Mouse (Mus musculus) C2C12 (cell line): Measurements from ENCODE around the gene Snx29. TPM values are rescaled to one million over a fixed set of nuclear protein-coding genes. Genes with fewer than 3 reads are reported as not detected.
"Not testable (repeated sequence)": the region's sequence is repeated elsewhere in the genome, so short reads cannot be mapped to it uniquely, and the experiment has no call there.

Experiments
- H3K27me3 ChIP-seq: one replicate; pipeline ENCODE4 v1.6.1; 2011; ENCODE audit not compliant: control insufficient read depth, insufficient read depth, insufficient read length
- H3K36me3 ChIP-seq: one replicate; pipeline ENCODE4 v1.6.1; 2011; ENCODE audit not compliant: control insufficient read depth, insufficient read depth
- H3K4me3 ChIP-seq: one replicate; pipeline ENCODE4 v1.5.1; 2011; ENCODE audit warnings: mild to moderate bottlenecking, control low read depth; ENCODE audit not compliant: poor library complexity, insufficient read depth, severe bottlenecking
- H3K79me2 ChIP-seq: one replicate; pipeline ENCODE4 v1.6.1; 2011; ENCODE audit not compliant: control insufficient read depth, insufficient read depth
- H3K79me3 ChIP-seq: one replicate; pipeline ENCODE4 v1.6.1; 2011; ENCODE audit warnings: low read depth, control low read depth
- H3ac ChIP-seq: one replicate; pipeline ENCODE3; 2011; ENCODE audit warnings: low read depth; ENCODE audit not compliant: control insufficient read depth, insufficient read length
- CEBPB ChIP-seq: IDR thresholded peaks from one replicate; pipeline ENCODE4 v1.6.1; 2011; ENCODE audit warnings: low read depth, mild to moderate bottlenecking, control low read depth, moderate library complexity
- CTCF ChIP-seq: IDR thresholded peaks from one replicate; pipeline ENCODE4 v1.5.1; 2011; ENCODE audit not compliant: control insufficient read depth, insufficient read depth, insufficient read length
- FOSL1 ChIP-seq: IDR thresholded peaks from one replicate; pipeline ENCODE4 v1.8.0; 2011; ENCODE audit warnings: mild to moderate bottlenecking, low read length; ENCODE audit not compliant: poor library complexity, insufficient read depth, severe bottlenecking
- MAX ChIP-seq: IDR thresholded peaks from one replicate; pipeline ENCODE4 v1.6.1; 2011; ENCODE audit warnings: mild to moderate bottlenecking, control low read depth
- MYOD1 ChIP-seq: IDR thresholded peaks from one replicate; pipeline ENCODE4 v1.6.1; 2011; ENCODE audit warnings: low read depth; ENCODE audit not compliant: control insufficient read depth, insufficient read length
- MYOG ChIP-seq: IDR thresholded peaks from one replicate; pipeline ENCODE4 v1.6.1; 2011; ENCODE audit not compliant: control insufficient read depth, insufficient read length; ENCODE audit errors: extremely low read depth
- USF1 ChIP-seq: IDR thresholded peaks from one replicate; pipeline ENCODE4 v1.6.1; 2011; ENCODE audit warnings: low read depth, mild to moderate bottlenecking, control low read depth, moderate library complexity
- polyA plus RNA-seq: library from polyadenylated mRNA; unstranded; fragments of >200 nt; fragmentation: generic; extraction: Trizol; gene quantifications from one replicate; pipeline ENCODE4 v1.2.1, GENCODE M21; 2012; ENCODE audit warnings: missing spikeins

Gene Snx29
- polyA plus RNA-seq, 1 experiment: 0.62 TPM

- no peak for TF ChIP-seq CEBPB
- TF ChIP-seq USF1: no peak
- TF ChIP-seq MAX: no peak
Observed at GRCm38 (mm10) chr16:11420311-11421080, 97.8 kb downstream of the Snx29 start.

GRCm38 (mm10) chr16:11422165-11422564, 99.5 kb downstream of the Snx29 start:
- Histone ChIP-seq H3ac (no peak overlapping the region), H3K36me3 (no peaks in the 10 kb centered on the region), H3K27me3 (no peaks in the 10 kb centered on the region), H3K79me2 (no peaks in the 10 kb centered on the region), H3K4me3 (no peak overlapping the region), H3K79me3 (no peaks in the 10 kb centered on the region)
- TF ChIP-seq USF1 (no peak), MYOD1 (no peak), MYOG (no peak), FOSL1 (no peak), CEBPB (no peak), MAX (no peak), CTCF (no peak)

More at GRCm38 (mm10) chr16:11420311-11421080, 97.8 kb downstream of the Snx29 start:
- peaks cover 4% of the 10 kb centered on the region for H3K27me3 ChIP-seq
- no peaks in the 10 kb centered on the region for H3K36me3 ChIP-seq
- H3K4me3 ChIP-seq: no peak overlapping the region
- H3K79me3 ChIP-seq: no peaks in the 10 kb centered on the region
- H3K79me2 ChIP-seq: no peaks in the 10 kb centered on the region
- H3ac ChIP-seq: no peak overlapping the region

- Histone ChIP-seq H3ac (no peak overlapping the region), H3K79me2 (no peaks in the 10 kb centered on the region), H3K27me3 (no peaks in the 10 kb centered on the region), H3K4me3 (no peak overlapping the region), H3K79me3 (no peaks in the 10 kb centered on the region), H3K36me3 (no peaks in the 10 kb centered on the region)
- TF ChIP-seq MYOD1: no peak
- TF ChIP-seq CTCF: no peak
- TF ChIP-seq FOSL1: no peak
- no peak for TF ChIP-seq MYOG
Observed at GRCm38 (mm10) chr16:11422889-11423610, 100.3 kb downstream of the Snx29 start.

- H3K36me3 ChIP-seq, H3K79me2 ChIP-seq, H3ac ChIP-seq, H3K27me3 ChIP-seq, H3K79me3 ChIP-seq, H3K4me3 ChIP-seq: not testable (repeated sequence)
- TF ChIP-seq CTCF: peak; percentile 21
Observed at GRCm38 (mm10) chr16:11423611-11424297, 101.0 kb downstream of the Snx29 start.

- Histone ChIP-seq H3K79me2 (no peaks in the 10 kb centered on the region), H3ac (no peak overlapping the region), H3K4me3 (no peak overlapping the region), H3K36me3 (no peaks in the 10 kb centered on the region), H3K79me3 (no peaks in the 10 kb centered on the region), H3K27me3 (no peaks in the 10 kb centered on the region)
- TF ChIP-seq CEBPB (no peak), USF1 (no peak), FOSL1 (no peak), MYOG (no peak), MAX (no peak), MYOD1 (no peak), CTCF (no peak)
Observed at GRCm38 (mm10) chr16:11424568-11425145, 101.9 kb downstream of the Snx29 start.

- Histone ChIP-seq H3ac (no peak overlapping the region), H3K79me2 (no peaks in the 10 kb centered on the region), H3K36me3 (no peaks in the 10 kb centered on the region), H3K27me3 (no peaks in the 10 kb centered on the region), H3K79me3 (no peaks in the 10 kb centered on the region), H3K4me3 (no peak overlapping the region)
- TF ChIP-seq CTCF (no peak), MYOG (no peak), FOSL1 (no peak), CEBPB (no peak), MYOD1 (no peak), MAX (no peak), USF1 (no peak)
Observed at GRCm38 (mm10) chr16:11425279-11425678, 102.6 kb downstream of the Snx29 start.
